Mouse (Mus musculus) C2C12 (cell line): ENCODE results near the gene Pon3.

ENCODE experiments used
- CTCF ChIP-seq: IDR thresholded peaks from one replicate; pipeline ENCODE4 v1.5.1; 2011; ENCODE audit not compliant: control insufficient read depth, insufficient read depth, insufficient read length
- MAX ChIP-seq: IDR thresholded peaks from one replicate; pipeline ENCODE4 v1.6.1; 2011; ENCODE audit warnings: mild to moderate bottlenecking, control low read depth
- MYOD1 ChIP-seq: IDR thresholded peaks from one replicate; pipeline ENCODE4 v1.6.1; 2011; ENCODE audit warnings: low read depth; ENCODE audit not compliant: control insufficient read depth, insufficient read length
- MYOG ChIP-seq: IDR thresholded peaks from one replicate; pipeline ENCODE4 v1.6.1; 2011; ENCODE audit not compliant: control insufficient read depth, insufficient read length; ENCODE audit errors: extremely low read depth
- USF1 ChIP-seq: IDR thresholded peaks from one replicate; pipeline ENCODE4 v1.6.1; 2011; ENCODE audit warnings: low read depth, mild to moderate bottlenecking, control low read depth, moderate library complexity

DNA sequence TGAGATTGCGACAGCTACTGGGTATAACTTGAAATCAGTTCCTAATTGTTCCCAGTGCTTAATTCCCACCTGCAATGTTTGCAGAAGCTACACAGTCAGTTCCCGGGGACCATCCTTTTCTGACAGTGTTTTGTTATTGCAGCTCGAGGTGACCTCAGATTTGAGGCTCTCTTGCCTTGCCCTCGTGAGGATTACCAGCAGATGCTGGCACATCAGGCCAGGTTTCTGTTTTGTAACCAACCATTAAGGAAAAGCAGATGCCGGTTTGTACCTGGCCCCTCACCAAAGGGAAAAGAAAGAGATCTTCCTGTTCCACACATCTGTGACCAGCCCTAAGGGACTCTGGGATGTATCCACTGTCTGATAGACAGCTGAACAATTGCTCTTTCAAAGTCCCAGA, 43.5 kb upstream of the Pon3 start:
- TF ChIP-seq CTCF (no peak), MAX (no peak), USF1 (no peak), MYOD1 (no peak), MYOG (no peak)
